Mouse (Mus musculus): Measurements from ENCODE around the gene Ncstn. TPM values are rescaled to one million over a fixed set of nuclear protein-coding genes. Genes with fewer than 3 reads are reported as not detected.
A peak's percentile ranks its signal among the peaks of the same experiment; 100 is the strongest.

Gene Ncstn
- polyA plus RNA-seq (2015; fragmentation: Nextera tagmentation; extraction: Ambion mirVana) = 129 and 135 TPM in 2 replicates

GRCm38 (mm10) chr1:172082101-172082898 lies at the start of gene Ncstn, which contains the start of gene Copa:
Ncstn (minus strand) TSS chr1:172082795.
Copa (plus strand) TSS chr1:172082529.
- ATAC-seq (replicated peaks; ENCODE audit: low FRiP score, low read depth) = peak; percentile 97
- DNase-seq (ENCODE audit: low spot score) = peak; percentile 98
- under 1% methylated on average over 40 of the region's 40 CpGs for WGBS
- TF ChIP-seq CTCF (IDR thresholded peaks at IDR 0.05; ENCODE audit: low read depth) = peak; percentile 44
- peaks cover 12% of the 10 kb centered on the region for H3K36me3 ChIP-seq (ENCODE audit: insufficient read depth, low read length)
- peak within 1 kb of the TSS; percentile 70 for H3K4me2 ChIP-seq (ENCODE audit: low read length)
- peaks cover 8% of the 10 kb centered on the region; the same call in 1 of the 2 replicates for H3K4me1 ChIP-seq (replicated peaks; ENCODE audit: insufficient read depth, low read length)
- H3K27ac ChIP-seq = peak within 1 kb of the TSS; percentile 82
- H3K9me3 ChIP-seq (replicated peaks; ENCODE audit: low read length) = no peaks in the 10 kb centered on the region
- no peaks in the 10 kb centered on the region for H3K27me3 ChIP-seq (ENCODE audit: insufficient read depth, low read length)
- H3K4me3 ChIP-seq (replicated peaks; ENCODE audit: low read depth, low read length) = peak within 1 kb of the TSS; percentile 96
- peak within 1 kb of the TSS; percentile 90 for H3K9ac ChIP-seq (ENCODE audit: low read depth, low read length)

- Histone ChIP-seq H3K4me3 (replicated peaks; ENCODE audit: low read depth, low read length) (no peak overlapping the region), H3K27me3 (ENCODE audit: insufficient read depth, low read length) (no peaks in the 10 kb centered on the region), H3K4me1 (replicated peaks; ENCODE audit: insufficient read depth, low read length) (peaks cover 5% of the 10 kb centered on the region; the same call in 1 of the 2 replicates), H3K9me3 (replicated peaks; ENCODE audit: low read length) (no peaks in the 10 kb centered on the region), H3K9ac (ENCODE audit: low read depth, low read length) (no peak overlapping the region), H3K4me2 (ENCODE audit: low read length) (no peak overlapping the region), H3K36me3 (ENCODE audit: insufficient read depth, low read length) (peaks cover 52% of the 10 kb centered on the region), H3K27ac (no peak overlapping the region)
- no peak for TF ChIP-seq CTCF (IDR thresholded peaks at IDR 0.05; ENCODE audit: low read depth)
- DNase-seq (ENCODE audit: low spot score) (no peak), ATAC-seq (replicated peaks; ENCODE audit: low FRiP score, low read depth) (no peak)
- WGBS = 86% methylated on average over 7 of the region's 7 CpGs
Measured at GRCm38 (mm10) chr1:172132319-172132718, 49.7 kb upstream of the Ncstn start.

GRCm38 (mm10) chr1:172129780-172130179 lies 47.2 kb upstream of the Ncstn start:
- no peak for DNase-seq (ENCODE audit: low spot score)
- Histone ChIP-seq H3K4me3 (replicated peaks; ENCODE audit: low read depth, low read length) (no peak overlapping the region), H3K36me3 (ENCODE audit: insufficient read depth, low read length) (peaks cover 49% of the 10 kb centered on the region), H3K4me2 (ENCODE audit: low read length) (no peak overlapping the region), H3K27me3 (ENCODE audit: insufficient read depth, low read length) (no peaks in the 10 kb centered on the region), H3K27ac (no peak overlapping the region), H3K9ac (ENCODE audit: low read depth, low read length) (no peak overlapping the region), H3K4me1 (replicated peaks; ENCODE audit: insufficient read depth, low read length) (peaks cover 10% of the 10 kb centered on the region; the same call in 1 of the 2 replicates), H3K9me3 (replicated peaks; ENCODE audit: low read length) (no peaks in the 10 kb centered on the region)
- 91% methylated on average over 5 of the region's 5 CpGs for WGBS
- ATAC-seq (replicated peaks; ENCODE audit: low FRiP score, low read depth) = no peak
- TF ChIP-seq CTCF (IDR thresholded peaks at IDR 0.05; ENCODE audit: low read depth) = no peak

- ATAC-seq (replicated peaks; ENCODE audit: low FRiP score, low read depth) (no peak), DNase-seq (ENCODE audit: low spot score) (peak; percentile 57)
- no peak overlapping the region for H3K4me2 ChIP-seq (ENCODE audit: low read length)
- no peaks in the 10 kb centered on the region for H3K9me3 ChIP-seq (replicated peaks; ENCODE audit: low read length)
- no peak overlapping the region for H3K9ac ChIP-seq (ENCODE audit: low read depth, low read length)
- no peak overlapping the region for H3K4me3 ChIP-seq (replicated peaks; ENCODE audit: low read depth, low read length)
- H3K27ac ChIP-seq = no peak overlapping the region
- no peaks in the 10 kb centered on the region for H3K27me3 ChIP-seq (ENCODE audit: insufficient read depth, low read length)
- H3K4me1 ChIP-seq (replicated peaks; ENCODE audit: insufficient read depth, low read length) = peaks cover 10% of the 10 kb centered on the region; the same call in 1 of the 2 replicates
- peaks cover 43% of the 10 kb centered on the region for H3K36me3 ChIP-seq (ENCODE audit: insufficient read depth, low read length)
- peak; percentile 56 for TF ChIP-seq CTCF (IDR thresholded peaks at IDR 0.05; ENCODE audit: low read depth)
- WGBS = 69% methylated on average over 2 of the region's 2 CpGs
Measured at GRCm38 (mm10) chr1:172129108-172129507, 46.5 kb upstream of the Ncstn start.

GRCm38 (mm10) chr1:172128563-172128962 lies 46.0 kb upstream of the Ncstn start:
- Histone ChIP-seq H3K4me3 (replicated peaks; ENCODE audit: low read depth, low read length) (no peak overlapping the region), H3K9ac (ENCODE audit: low read depth, low read length) (no peak overlapping the region), H3K4me1 (replicated peaks; ENCODE audit: insufficient read depth, low read length) (peaks cover 10% of the 10 kb centered on the region; the same call in 1 of the 2 replicates), H3K27me3 (ENCODE audit: insufficient read depth, low read length) (no peaks in the 10 kb centered on the region), H3K9me3 (replicated peaks; ENCODE audit: low read length) (no peaks in the 10 kb centered on the region), H3K27ac (no peak overlapping the region), H3K4me2 (ENCODE audit: low read length) (no peak overlapping the region), H3K36me3 (ENCODE audit: insufficient read depth, low read length) (peaks cover 39% of the 10 kb centered on the region)
- ATAC-seq (replicated peaks; ENCODE audit: low FRiP score, low read depth) = no peak
- no peak for DNase-seq (ENCODE audit: low spot score)
- no peak for TF ChIP-seq CTCF (IDR thresholded peaks at IDR 0.05; ENCODE audit: low read depth)
- WGBS = 96% methylated on average over 15 of the region's 15 CpGs

GRCm38 (mm10) chr1:172127487-172127886 lies 44.9 kb upstream of the Ncstn start:
- Histone ChIP-seq H3K27me3 (ENCODE audit: insufficient read depth, low read length) (no peaks in the 10 kb centered on the region), H3K4me3 (replicated peaks; ENCODE audit: low read depth, low read length) (peak overlapping the region; percentile 78), H3K27ac (peak overlapping the region; percentile 65; the same call in 1 of the 2 replicates), H3K36me3 (ENCODE audit: insufficient read depth, low read length) (peaks cover 39% of the 10 kb centered on the region), H3K9ac (ENCODE audit: low read depth, low read length) (peak overlapping the region; percentile 82), H3K4me1 (replicated peaks; ENCODE audit: insufficient read depth, low read length) (peaks cover 10% of the 10 kb centered on the region; the same call in 1 of the 2 replicates), H3K4me2 (ENCODE audit: low read length) (peak overlapping the region; percentile 85), H3K9me3 (replicated peaks; ENCODE audit: low read length) (no peaks in the 10 kb centered on the region)
- WGBS = 23% methylated on average over 5 of the region's 5 CpGs
- no peak for ATAC-seq (replicated peaks; ENCODE audit: low FRiP score, low read depth)
- TF ChIP-seq CTCF (IDR thresholded peaks at IDR 0.05; ENCODE audit: low read depth) = no peak
- DNase-seq (ENCODE audit: low spot score) = no peak

Measured in kidney, postnatal 0 days (tissue).